ENCODE assay signal across 8 mouse cellular contexts in genomic region chr17:80726821-80727220, GRCm38 (mm10). TPM values are rescaled to one million over a fixed set of nuclear protein-coding genes. Genes with fewer than 3 reads are reported as not detected.
A peak's percentile ranks its signal among the peaks of the same experiment; 100 is the strongest.
DNase-seq lines count a peak whose midpoint lies in the region; ATAC-seq and TF ChIP-seq lines count a peak whose summit lies in the region.

No protein-coding gene starts in this region.

- 3% methylated on average over 8 of the region's 8 CpGs for WGBS in kidney, adult 2 months
- 5% methylated on average over 8 of the region's 8 CpGs for WGBS in lung, embryonic 16.5 days
- 9% methylated on average over 8 of the region's 8 CpGs for WGBS in stomach, embryonic 16.5 days

- H3K4me3 ChIP-seq in kidney, adult 2 months (ENCODE audit: insufficient read depth, low read depth, low read length), result peak overlapping the region; percentile 82
- peak overlapping the region; percentile 66 for H3K4me3 ChIP-seq in lung, embryonic 16.5 days (ENCODE audit: low read length)
- peak overlapping the region; percentile 96 for H3K4me3 ChIP-seq in stomach, embryonic 16.5 days (replicated peaks; ENCODE audit: low read length)

- no peak for ATAC-seq in lung, embryonic 16.5 days (ENCODE audit: low read depth)
- no peak for ATAC-seq in stomach, embryonic 16.5 days (ENCODE audit: insufficient read depth, low FRiP score)

- H3K27ac ChIP-seq in kidney, adult 2 months (ENCODE audit: insufficient read depth, low read depth, low read length), result peak overlapping the region; percentile 99
- H3K27ac ChIP-seq in lung, embryonic 16.5 days (ENCODE audit: low read length), result peak overlapping the region; percentile 97
- H3K27ac ChIP-seq in stomach, embryonic 16.5 days (ENCODE audit: low read length), result peak overlapping the region; percentile 100

- H3K9ac ChIP-seq in lung, embryonic 16.5 days (ENCODE audit: low read length), result peak overlapping the region; percentile 94
- H3K9ac ChIP-seq in stomach, embryonic 16.5 days (ENCODE audit: low read length), result peak overlapping the region; percentile 99

- no peaks in the 10 kb centered on the region for H3K36me3 ChIP-seq in kidney, adult 2 months (ENCODE audit: control insufficient read depth, insufficient read depth, low read length)
- peaks cover 4% of the 10 kb centered on the region for H3K36me3 ChIP-seq in lung, embryonic 16.5 days (ENCODE audit: control insufficient read depth, insufficient read depth, low read length)
- peaks cover 5% of the 10 kb centered on the region; the same call in 1 of the 2 replicates for H3K36me3 ChIP-seq in stomach, embryonic 16.5 days (ENCODE audit: control insufficient read depth, insufficient read depth, low read length)

- TF ChIP-seq POLR2A in kidney, adult 2 months (IDR thresholded peaks at IDR 0.05; ENCODE audit: low read depth, low read length), result no peak

- DNase-seq in MN1 (ENCODE audit: low spot score), result peak; percentile 26
- DNase-seq in cerebellum, adult 18-20 months, result peak; percentile 65 to 78
- DNase-seq in gastrocnemius, postnatal 10 days, result peak; percentile 55
- DNase-seq in kidney, adult 2 months, result peak; percentile 79
- DNase-seq in layer of hippocampus, adult 18-20 months (ENCODE audit: low spot score in 2 of 2), result no peak
- DNase-seq in yolk sac, embryonic 10.5 days (ENCODE audit: low spot score), result no peak

- TF ChIP-seq CTCF in kidney, adult 2 months (conservative IDR thresholded peaks at IDR 0.05; ENCODE audit: insufficient read depth, insufficient read length, low read depth, low read length), result no peak

- H3K4me2 ChIP-seq in lung, embryonic 16.5 days (ENCODE audit: low read depth, low read length), result peak overlapping the region; percentile 84
- H3K4me2 ChIP-seq in stomach, embryonic 16.5 days (ENCODE audit: low read depth, low read length), result peak overlapping the region; percentile 88

- 0 out of 2 replicates have a peak, but pooled peaks cover 3% of the 10 kb centered on the region for H3K9me3 ChIP-seq in lung, embryonic 16.5 days (ENCODE audit: control insufficient read depth, low read length)
- H3K9me3 ChIP-seq in stomach, embryonic 16.5 days (replicated peaks; ENCODE audit: control insufficient read depth, low read length), result no peaks in the 10 kb centered on the region

- peaks cover 19% of the 10 kb centered on the region for H3K4me1 ChIP-seq in kidney, adult 2 months (ENCODE audit: control insufficient read depth, insufficient read depth, low read length)
- peaks cover 42% of the 10 kb centered on the region for H3K4me1 ChIP-seq in lung, embryonic 16.5 days (replicated peaks; ENCODE audit: control insufficient read depth, insufficient read depth, low read length)
- peaks cover 37% of the 10 kb centered on the region for H3K4me1 ChIP-seq in stomach, embryonic 16.5 days (ENCODE audit: control insufficient read depth, insufficient read depth, low read length)

- H3K27me3 ChIP-seq in kidney, adult 2 months (replicated peaks; ENCODE audit: control insufficient read depth, insufficient read depth, low read length), result no peaks in the 10 kb centered on the region
- H3K27me3 ChIP-seq in lung, embryonic 16.5 days (ENCODE audit: control insufficient read depth, insufficient read depth, low read depth, low read length), result no peaks in the 10 kb centered on the region
- H3K27me3 ChIP-seq in stomach, embryonic 16.5 days (ENCODE audit: control insufficient read depth, insufficient read depth, low read length), result no peaks in the 10 kb centered on the region

RNA-seq across cellular contexts. Expression of gene Map4k3, which starts 1.5 kb away (rescaled TPM):
- 10 to 100 TPM; 21.8 to 28.5 TPM for total RNA-seq in gastrocnemius, postnatal 10 days (2021)
- 16.4 and 19.4 TPM in 2 replicates for polyA plus RNA-seq in kidney, adult 2 months (2012; rRNA removed)
- polyA plus RNA-seq in lung, embryonic 16.5 days (2015; fragmentation: Nextera tagmentation; extraction: Ambion mirVana), result 42.5 and 44.0 TPM in 2 replicates
- 20.0 and 21.5 TPM in 2 replicates for polyA plus RNA-seq in stomach, embryonic 16.5 days (2015; fragmentation: Nextera tagmentation; extraction: Ambion mirVana)
- 10 to 100 TPM; 87.2 to 94.3 TPM for total RNA-seq in layer of hippocampus, adult 18-20 months (2021)

Comparison
In these comparisons a context has a peak if more than half of its experiments do, and no peak if none do; other contexts are left out.
1. DNase-seq: peak in MN1 (single experiment), cerebellum, adult 18-20 months (2 of 2), gastrocnemius, postnatal 10 days (single experiment) and kidney, adult 2 months (single experiment); none in layer of hippocampus, adult 18-20 months (0 of 2) and yolk sac, embryonic 10.5 days (single experiment).
2. Peak in every context shown above with its lines, with median percentiles within 50 percentile points of each other: H3K27ac ChIP-seq and H3K4me3 ChIP-seq.